Mouse (Mus musculus) limb, embryonic 12.5 days (tissue): ENCODE results near the gene Fgf9. TPM values are rescaled to one million over a fixed set of nuclear protein-coding genes. Genes with fewer than 3 reads are reported as not detected.

Source experiments
- ATAC-seq: fragments of 200-750 bp; cut with Nextera tagmentation; 2 replicates; pipeline ENCODE4 v1.8.0; 2017; ENCODE audit warnings: low read depth, moderate TSS enrichment; ENCODE audit not compliant: insufficient number of reproducible peaks, insufficient read depth, low FRiP score, low TSS enrichment
- H3K27ac ChIP-seq: fragments of 300-500 bp; sonication (generic); 2 replicates; pipeline ENCODE4 v1.5.1; 2016; ENCODE audit warnings: mild to moderate bottlenecking, moderate library complexity
- H3K27me3 ChIP-seq: fragments of 300-500 bp; sonication (generic); 2 replicates; pipeline ENCODE4 v1.6.1; 2016; ENCODE audit warnings: mild to moderate bottlenecking, moderate library complexity
- H3K36me3 ChIP-seq: fragments of 300-500 bp; sonication (generic); 2 replicates; pipeline ENCODE4 v1.6.1; 2016; ENCODE audit warnings: mild to moderate bottlenecking, moderate library complexity
- H3K4me1 ChIP-seq: fragments of 300-500 bp; sonication (generic); replicated peaks from 2 replicates; pipeline ENCODE4 v1.6.1; 2016
- H3K4me2 ChIP-seq: fragments of 300-500 bp; sonication (generic); 2 replicates; pipeline ENCODE4 v1.6.1; 2016; ENCODE audit warnings: mild to moderate bottlenecking, moderate library complexity
- H3K4me3 ChIP-seq: fragments of 300-500 bp; sonication (generic); replicated peaks from 2 replicates; pipeline ENCODE4 v1.5.1; 2016; ENCODE audit warnings: mild to moderate bottlenecking
- H3K9ac ChIP-seq: fragments of 300-500 bp; sonication (generic); replicated peaks from 2 replicates; pipeline ENCODE4 v1.6.1; 2016; ENCODE audit warnings: mild to moderate bottlenecking, moderate library complexity
- H3K9me3 ChIP-seq: fragments of 300-500 bp; sonication (generic); 2 replicates; pipeline ENCODE4 v1.6.1; 2016; ENCODE audit warnings: mild to moderate bottlenecking, moderate library complexity
- WGBS: fragments of 180-500 bp; shearing (Covaris S2); methylation state at CpG from one replicate; pipeline ENCODE4 v1.1.7; 2016; 5-methylcytosine and 5-hydroxymethylcytosine counted together
- polyA plus RNA-seq: library from polyadenylated mRNA; unstranded; fragments of >200 nt; fragmentation: Nextera tagmentation; extraction: Ambion mirVana; gene quantifications from 2 replicates; pipeline ENCODE4 v1.2.1, GENCODE M21; 2016

Gene Fgf9
- polyA plus RNA-seq, 1 experiment from 2014 or later: 12.4 TPM

DNA sequence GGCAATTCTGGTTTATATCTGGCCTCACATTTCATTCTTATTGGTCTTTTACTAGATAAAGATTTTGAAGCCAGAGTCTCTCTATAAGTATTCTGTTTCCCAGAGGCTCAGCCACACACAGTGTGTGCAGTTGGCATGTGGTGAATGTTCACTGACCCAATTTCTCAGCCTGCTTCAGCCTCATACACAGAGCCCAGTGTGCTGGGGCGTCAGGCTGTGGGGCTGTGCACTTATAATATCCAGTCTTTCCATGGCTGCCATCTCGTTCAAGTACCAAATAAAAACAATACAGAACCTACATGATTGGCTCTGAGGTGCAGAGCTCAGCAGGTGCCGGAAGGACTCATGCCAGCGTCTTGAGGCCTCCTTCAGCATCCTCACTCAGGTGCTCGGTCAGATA is 19.1 kb downstream of the Fgf9 start:
- WGBS: 87% methylated on average over 5 of the region's 5 CpGs
- no peak overlapping the region for H3K27ac ChIP-seq
- H3K4me2 ChIP-seq: no peak overlapping the region
- H3K9me3 ChIP-seq: no peaks in the 10 kb centered on the region
- H3K4me3 ChIP-seq: no peak overlapping the region
- no peak for ATAC-seq
- H3K36me3 ChIP-seq: no peaks in the 10 kb centered on the region
- H3K9ac ChIP-seq: no peak overlapping the region
- no peaks in the 10 kb centered on the region for H3K4me1 ChIP-seq
- peaks cover 12% of the 10 kb centered on the region; the same call in 1 of the 2 replicates for H3K27me3 ChIP-seq

DNA sequence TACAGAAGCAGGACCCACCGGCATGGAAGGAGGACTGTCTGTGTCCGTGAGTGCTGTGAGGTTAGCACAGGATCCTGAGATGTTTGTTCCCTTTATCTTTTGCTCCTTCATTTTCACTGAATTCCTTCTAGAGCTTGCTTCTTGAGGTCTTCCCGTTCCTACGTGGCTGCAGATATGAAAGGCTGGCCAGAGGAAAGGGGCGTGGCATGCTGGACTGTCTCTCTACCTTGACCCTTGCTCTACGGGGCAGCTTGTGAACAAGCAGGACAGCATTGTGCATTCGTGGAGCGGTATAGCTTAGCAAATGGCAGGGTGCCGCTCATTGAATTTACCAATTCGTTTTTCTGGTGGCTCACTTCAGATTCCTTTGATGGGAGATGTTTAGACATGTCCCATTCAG is 21.0 kb downstream of the Fgf9 start:
- 83% methylated on average over 10 of the region's 10 CpGs for WGBS

DNA sequence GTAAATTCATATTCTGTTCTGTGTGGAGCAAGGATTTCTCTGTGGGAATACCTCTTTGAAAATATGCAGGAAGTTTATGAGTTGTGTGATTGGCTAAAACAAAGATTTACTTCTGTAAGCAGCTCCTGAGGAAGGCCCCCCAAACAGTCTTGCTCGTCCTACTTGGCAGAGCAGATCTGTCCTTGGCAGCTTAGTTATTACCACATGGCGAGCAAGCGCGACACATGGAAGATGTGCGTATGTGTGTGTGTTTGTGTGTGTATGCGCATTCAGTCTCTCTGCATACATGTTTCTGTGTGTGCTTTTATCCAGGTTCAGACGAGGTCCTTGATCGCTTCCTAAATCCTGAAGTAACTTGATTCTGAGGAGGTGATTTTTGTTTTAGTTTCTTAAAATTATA is 29.3 kb downstream of the Fgf9 start:
- no peaks in the 10 kb centered on the region for H3K36me3 ChIP-seq
- H3K27ac ChIP-seq: no peak overlapping the region
- H3K27me3 ChIP-seq: 0 out of 2 replicates have a peak, but pooled peaks cover 7% of the 10 kb centered on the region
- ATAC-seq: no peak
- 84% methylated on average over 8 of the region's 8 CpGs for WGBS
- no peak overlapping the region for H3K4me3 ChIP-seq
- no peak overlapping the region for H3K4me2 ChIP-seq
- H3K4me1 ChIP-seq: peaks cover 6% of the 10 kb centered on the region; the same call in 1 of the 2 replicates
- H3K9ac ChIP-seq: no peak overlapping the region
- H3K9me3 ChIP-seq: no peaks in the 10 kb centered on the region

More for the DNA sequence above, 21.0 kb downstream of the Fgf9 start:
- Histone ChIP-seq H3K36me3 (no peaks in the 10 kb centered on the region), H3K4me1 (no peaks in the 10 kb centered on the region), H3K27me3 (peaks cover 12% of the 10 kb centered on the region; the same call in 1 of the 2 replicates), H3K9ac (no peak overlapping the region), H3K4me3 (no peak overlapping the region), H3K9me3 (no peaks in the 10 kb centered on the region), H3K4me2 (no peak overlapping the region), H3K27ac (no peak overlapping the region)
- no peak for ATAC-seq

DNA sequence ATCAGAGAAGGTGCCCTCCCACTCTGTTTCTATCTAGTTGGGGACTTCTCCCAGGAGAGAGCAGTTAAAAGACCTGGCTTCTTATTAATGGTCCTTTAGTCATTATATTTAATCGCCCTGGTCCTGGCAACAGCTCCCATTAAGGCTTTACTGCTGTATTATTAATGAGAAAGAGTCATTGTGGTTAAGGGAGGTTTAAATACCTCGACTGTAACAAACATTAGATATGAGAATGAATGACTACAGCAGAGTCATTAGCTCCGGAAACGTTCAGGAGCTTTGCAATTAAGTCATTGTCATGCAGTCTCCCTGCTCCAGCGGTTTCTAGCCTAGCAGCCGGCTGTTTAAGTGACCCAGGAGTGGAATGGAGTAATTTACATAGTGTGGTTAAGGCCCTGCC is 31.0 kb downstream of the Fgf9 start:
- Histone ChIP-seq H3K9me3 (no peaks in the 10 kb centered on the region), H3K27me3 (0 out of 2 replicates have a peak, but pooled peaks cover 7% of the 10 kb centered on the region), H3K4me2 (no peak overlapping the region), H3K9ac (no peak overlapping the region), H3K4me3 (no peak overlapping the region), H3K36me3 (no peaks in the 10 kb centered on the region), H3K4me1 (peaks cover 6% of the 10 kb centered on the region; the same call in 1 of the 2 replicates), H3K27ac (no peak overlapping the region)
- 17% methylated on average over 6 of the region's 6 CpGs for WGBS
- ATAC-seq: no peak

DNA sequence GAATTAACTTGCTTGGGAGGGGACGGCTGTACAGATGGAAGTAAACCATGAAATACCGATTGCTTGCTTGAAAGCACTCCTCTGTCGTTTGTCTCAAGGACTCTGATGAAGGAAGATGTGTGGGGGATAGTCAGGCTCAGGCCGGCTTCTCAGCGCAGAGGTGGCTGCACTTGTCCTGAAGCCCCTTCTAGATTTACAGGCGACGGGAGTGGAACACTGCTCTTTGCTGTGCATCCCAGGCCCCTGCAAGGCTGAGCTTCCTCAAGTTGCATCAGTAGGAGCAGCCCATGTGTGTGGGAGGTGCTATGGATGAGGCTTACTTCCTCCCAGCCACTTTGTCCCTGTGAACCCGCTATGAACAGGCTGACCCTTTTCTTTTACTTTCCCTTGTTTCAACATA is 33.9 kb downstream of the Fgf9 start:
- Histone ChIP-seq H3K4me1 (peaks cover 6% of the 10 kb centered on the region; the same call in 1 of the 2 replicates), H3K4me2 (no peak overlapping the region), H3K9ac (no peak overlapping the region), H3K4me3 (no peak overlapping the region), H3K27ac (no peak overlapping the region), H3K27me3 (0 out of 2 replicates have a peak, but pooled peaks cover 3% of the 10 kb centered on the region), H3K9me3 (no peaks in the 10 kb centered on the region), H3K36me3 (no peaks in the 10 kb centered on the region)
- 67% methylated on average over 8 of the region's 8 CpGs for WGBS
- no peak for ATAC-seq

DNA sequence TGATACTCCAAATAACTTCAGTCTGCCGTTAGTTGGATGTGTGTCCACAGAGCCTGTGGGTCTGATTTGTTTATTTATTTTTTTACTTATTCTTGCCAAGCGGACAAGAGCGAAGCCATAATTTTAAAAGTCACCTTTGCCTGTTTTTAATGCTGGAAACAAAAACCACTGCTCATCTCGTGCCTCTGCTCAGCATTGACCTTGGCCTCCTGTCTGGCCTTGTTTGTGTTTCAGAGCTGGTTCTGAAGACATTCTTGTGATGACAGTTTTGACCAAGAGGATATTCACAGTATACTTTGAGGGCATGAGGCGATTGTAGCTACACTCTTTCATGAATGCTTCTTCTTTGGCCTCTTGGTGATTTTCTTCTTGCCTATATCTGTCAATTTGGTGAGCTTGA is 35.2 kb downstream of the Fgf9 start:
- 0 out of 2 replicates have a peak, but pooled peaks cover 3% of the 10 kb centered on the region for H3K27me3 ChIP-seq
- H3K4me3 ChIP-seq: no peak overlapping the region
- no peaks in the 10 kb centered on the region for H3K9me3 ChIP-seq
- WGBS: 89% methylated on average over 5 of the region's 5 CpGs
- no peak overlapping the region for H3K4me2 ChIP-seq
- H3K27ac ChIP-seq: no peak overlapping the region
- no peak for ATAC-seq
- no peak overlapping the region for H3K9ac ChIP-seq
- H3K36me3 ChIP-seq: no peaks in the 10 kb centered on the region
- peaks cover 6% of the 10 kb centered on the region; the same call in 1 of the 2 replicates for H3K4me1 ChIP-seq

DNA sequence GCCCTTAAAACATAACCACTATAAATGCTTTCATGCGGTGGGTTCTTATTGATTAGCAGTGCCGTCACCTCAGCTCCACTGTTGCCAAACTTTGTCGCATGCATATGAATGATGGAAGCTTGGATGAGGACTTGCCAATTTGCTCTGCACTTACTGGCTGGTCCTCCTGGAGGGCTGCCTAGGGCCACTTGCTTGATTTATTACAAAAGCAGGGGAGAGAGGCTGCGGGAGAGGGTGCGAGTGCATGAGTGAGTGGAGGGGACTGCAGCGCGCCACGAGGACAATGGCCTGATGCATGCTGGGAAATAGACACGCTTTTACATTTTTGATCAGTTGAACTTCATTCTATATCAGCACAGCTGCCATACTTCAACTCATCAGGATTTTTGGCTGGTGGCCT is 39.3 kb downstream of the Fgf9 start:
- no peak for ATAC-seq
- H3K36me3 ChIP-seq: no peaks in the 10 kb centered on the region
- WGBS: 88% methylated on average over 9 of the region's 9 CpGs

DNA sequence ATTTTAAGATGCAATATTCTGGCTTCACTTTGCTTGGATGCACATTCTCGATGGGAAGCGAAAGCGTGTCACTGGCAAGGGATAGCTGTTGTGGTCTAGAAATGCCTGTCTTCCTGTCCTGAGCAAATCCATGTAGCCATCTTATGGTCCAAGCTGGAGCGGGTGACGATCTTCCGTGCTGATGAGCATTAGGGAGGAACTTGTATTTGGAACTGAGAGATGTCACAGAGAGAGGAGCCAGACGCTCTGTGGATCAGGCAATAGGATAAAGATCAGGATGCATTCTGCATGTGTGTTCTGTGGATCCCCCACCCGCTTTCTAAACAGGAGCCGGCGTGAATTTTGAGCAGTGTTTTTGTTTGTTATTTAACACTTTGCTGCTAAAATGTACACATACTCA is 41.2 kb downstream of the Fgf9 start:
- no peak for ATAC-seq
- no peak overlapping the region for H3K27ac ChIP-seq
- WGBS: 92% methylated on average over 10 of the region's 10 CpGs
- no peaks in the 10 kb centered on the region for H3K36me3 ChIP-seq
- no peaks in the 10 kb centered on the region for H3K9me3 ChIP-seq
- no peak overlapping the region for H3K4me3 ChIP-seq
- H3K4me1 ChIP-seq: no peaks in the 10 kb centered on the region
- no peak overlapping the region for H3K4me2 ChIP-seq
- 0 out of 2 replicates have a peak, but pooled peaks cover 6% of the 10 kb centered on the region for H3K27me3 ChIP-seq
- H3K9ac ChIP-seq: no peak overlapping the region

More for the DNA sequence above, 39.3 kb downstream of the Fgf9 start:
- no peak overlapping the region for H3K4me3 ChIP-seq
- H3K9me3 ChIP-seq: no peaks in the 10 kb centered on the region
- H3K4me2 ChIP-seq: no peak overlapping the region
- no peak overlapping the region for H3K9ac ChIP-seq
- no peaks in the 10 kb centered on the region for H3K4me1 ChIP-seq
- H3K27ac ChIP-seq: no peak overlapping the region
- H3K27me3 ChIP-seq: 0 out of 2 replicates have a peak, but pooled peaks cover 5% of the 10 kb centered on the region

DNA sequence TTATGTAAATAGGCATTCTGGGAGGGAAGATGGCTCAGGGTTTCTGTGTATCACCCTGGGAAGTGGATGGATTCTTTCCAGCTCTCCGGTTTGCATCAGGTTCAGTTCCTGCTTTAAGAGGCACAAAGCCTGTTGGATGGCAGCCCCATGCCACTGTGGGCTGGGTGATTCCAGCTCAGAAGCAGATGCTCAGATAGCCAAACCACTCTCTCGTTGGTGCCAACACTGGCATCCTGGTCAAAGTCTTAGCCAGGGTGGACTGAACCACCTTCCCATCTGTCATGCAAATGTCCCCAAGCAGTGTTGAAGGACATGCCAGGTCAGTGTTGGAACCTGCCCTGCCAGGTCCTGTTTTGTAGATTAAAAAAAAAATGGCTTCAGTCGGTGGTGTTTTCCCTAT is 42.0 kb downstream of the Fgf9 start:
- Histone ChIP-seq H3K9me3 (no peaks in the 10 kb centered on the region), H3K9ac (no peak overlapping the region), H3K27me3 (0 out of 2 replicates have a peak, but pooled peaks cover 6% of the 10 kb centered on the region), H3K27ac (no peak overlapping the region), H3K4me3 (no peak overlapping the region), H3K4me1 (no peaks in the 10 kb centered on the region), H3K36me3 (no peaks in the 10 kb centered on the region), H3K4me2 (no peak overlapping the region)
- no peak for ATAC-seq
- WGBS: 60% methylated on average over 3 of the region's 3 CpGs

DNA sequence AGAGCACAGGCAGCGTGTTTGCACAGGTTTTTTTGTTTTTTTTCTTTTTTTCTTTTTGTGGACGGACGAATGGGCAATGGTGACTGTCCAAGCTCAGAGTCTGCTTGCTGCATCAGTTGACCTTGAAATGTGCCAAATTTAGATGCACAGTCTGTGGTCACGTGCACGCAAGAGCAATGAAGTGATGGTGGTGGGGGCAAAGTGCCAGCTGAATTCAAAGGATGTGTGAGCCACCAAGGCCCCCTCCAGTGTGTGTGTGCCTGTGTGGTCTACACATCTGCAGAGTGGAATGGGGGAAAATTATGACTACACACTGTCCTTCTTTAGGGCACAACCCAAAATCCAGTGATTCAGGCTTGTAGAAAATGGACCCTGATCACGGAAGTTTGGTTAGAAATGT is 42.8 kb downstream of the Fgf9 start:
- WGBS: 68% methylated on average over 4 of the region's 6 CpGs
- Histone ChIP-seq H3K27ac (no peak overlapping the region), H3K9me3 (0 out of 2 replicates have a peak, but pooled peaks cover 4% of the 10 kb centered on the region), H3K9ac (no peak overlapping the region), H3K36me3 (no peaks in the 10 kb centered on the region), H3K27me3 (0 out of 2 replicates have a peak, but pooled peaks cover 6% of the 10 kb centered on the region), H3K4me3 (no peak overlapping the region), H3K4me1 (no peaks in the 10 kb centered on the region), H3K4me2 (no peak overlapping the region)
- no peak for ATAC-seq

DNA sequence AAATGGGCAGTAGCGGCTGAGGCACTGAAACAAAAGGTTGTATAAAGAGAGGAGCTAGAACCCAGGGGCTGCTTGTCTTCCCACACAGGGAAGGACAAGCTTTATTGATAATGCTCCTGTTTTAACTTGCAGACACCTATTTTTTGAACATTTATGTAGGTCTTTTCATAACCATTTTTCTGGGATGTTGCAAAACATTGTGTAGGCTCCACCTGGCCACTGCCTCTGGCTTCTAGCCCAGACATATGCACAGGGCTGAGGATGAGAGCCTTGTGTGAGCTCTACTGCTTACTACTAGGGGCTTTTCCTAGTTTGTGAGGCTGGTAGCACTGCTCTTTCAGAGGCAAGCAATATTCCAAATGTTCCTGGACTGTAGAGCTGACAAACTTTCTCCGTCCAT is 43.8 kb downstream of the Fgf9 start:
- 0 out of 2 replicates have a peak, but pooled peaks cover 4% of the 10 kb centered on the region for H3K9me3 ChIP-seq
- no peak for ATAC-seq
- H3K4me2 ChIP-seq: no peak overlapping the region
- H3K4me1 ChIP-seq: no peaks in the 10 kb centered on the region
- H3K27me3 ChIP-seq: 0 out of 2 replicates have a peak, but pooled peaks cover 6% of the 10 kb centered on the region
- H3K9ac ChIP-seq: no peak overlapping the region
- H3K4me3 ChIP-seq: no peak overlapping the region
- H3K36me3 ChIP-seq: no peaks in the 10 kb centered on the region
- 80% methylated on average over 2 of the region's 2 CpGs for WGBS
- H3K27ac ChIP-seq: no peak overlapping the region

DNA sequence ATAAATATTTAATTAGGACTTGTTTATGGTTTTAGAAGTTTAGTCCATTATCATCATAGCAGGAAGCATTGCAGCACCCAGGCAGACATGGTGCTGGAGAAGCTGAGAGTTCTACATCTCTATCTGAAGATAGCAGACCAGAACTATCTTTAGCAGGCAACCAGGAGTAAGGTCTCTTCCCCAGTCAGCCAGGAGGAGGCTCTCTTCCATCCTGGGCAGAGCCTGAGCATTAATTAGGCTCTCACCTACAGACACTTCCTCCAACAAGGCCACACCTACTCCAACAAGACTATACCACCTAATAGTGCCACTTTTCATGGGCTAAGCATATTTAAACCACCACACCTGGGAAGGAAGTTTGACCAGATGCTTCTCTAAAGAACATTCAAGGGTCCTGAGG is 54.3 kb downstream of the Fgf9 start:
- H3K4me3 ChIP-seq: no peak overlapping the region
- no peaks in the 10 kb centered on the region for H3K9me3 ChIP-seq
- H3K4me1 ChIP-seq: no peaks in the 10 kb centered on the region
- no peak overlapping the region for H3K4me2 ChIP-seq
- H3K36me3 ChIP-seq: no peaks in the 10 kb centered on the region
- H3K9ac ChIP-seq: no peak overlapping the region
- H3K27ac ChIP-seq: no peak overlapping the region
- H3K27me3 ChIP-seq: no peaks in the 10 kb centered on the region
- ATAC-seq: no peak
